Mouse (Mus musculus) hematopoietic multipotent progenitor cell, adult 10-12 weeks (in vitro differentiated cells): ENCODE measurements around the gene Hmx3. TPM values are rescaled to one million over a fixed set of nuclear protein-coding genes. Genes with fewer than 3 reads are reported as not detected.

ENCODE experiments used
- polyA plus RNA-seq: library from polyadenylated mRNA; stranded (reverse); fragments of >175 nt; gene quantifications from 2 replicates; pipeline ENCODE4 v1.2.3, GENCODE M21; 2012; ENCODE audit warnings: low replicate concordance

The Hmx3 gene
- polyA plus RNA-seq: not detected in 2 replicates

GRCm38 (mm10) chr7:131542115-131542871, at the start of gene Hmx3:
Gene Hmx3 (plus strand): TSS chr7:131542867.

GRCm38 (mm10) chr7:131548473-131548872, 5.8 kb downstream of the Hmx3 start, which contains the start of gene Hmx2:
Gene Hmx2 (plus strand): TSS chr7:131548773.

GRCm38 (mm10) chr7:131559986-131560696, 17.5 kb downstream of the Hmx3 start, which contains the start of gene Bub3:
Gene Bub3 (plus strand): TSS chr7:131560222.

Other genes starting within 250 kb of the Hmx3 start
- gene Cuzd1, start 220.6 kb upstream of the Hmx3 start, polyA plus RNA-seq: not detected in 2 replicates
- gene Fam24b, start 213.4 kb upstream of the Hmx3 start, polyA plus RNA-seq: not detected in 2 replicates
- not detected in 2 replicates for gene Fam24a, start 209.0 kb upstream of the Hmx3 start, polyA plus RNA-seq
- gene 2310057M21Rik, start 180.1 kb upstream of the Hmx3 start, polyA plus RNA-seq: 10.1 and 27.6 TPM in 2 replicates
- 17.1 and 33.2 TPM in 2 replicates for gene Pstk, start 171.7 kb upstream of the Hmx3 start, polyA plus RNA-seq
- 2.3 and 11.5 TPM in 2 replicates for gene Ikzf5, start 132.3 kb upstream of the Hmx3 start, polyA plus RNA-seq
- gene Acadsb, start 132.3 kb upstream of the Hmx3 start, polyA plus RNA-seq: 3.0 and 3.5 TPM in 2 replicates
- 0.19 TPM in 1 of 2 replicates, not detected in the other for gene Hmx2, start 5.9 kb downstream of the Hmx3 start, polyA plus RNA-seq
- 20.1 and 27.8 TPM in 2 replicates for gene Bub3, start 17.4 kb downstream of the Hmx3 start, polyA plus RNA-seq